Mouse (Mus musculus) left cerebral cortex, adult 6 months (tissue): ENCODE data around the gene Ctsh. TPM values are rescaled to one million over a fixed set of nuclear protein-coding genes. Genes with fewer than 3 reads are reported as not detected.

Experiments
- long read RNA-seq, 2 experiments: library from polyadenylated mRNA; unstranded; transcript quantifications; one replicate each; pipeline ENCODE4 v2.0.0; 2019 to 2020
- polyA plus RNA-seq: library from polyadenylated mRNA; unstranded; fragments of <200 nt; fragmentation: Nextera tagmentation; gene quantifications from 2 replicates; pipeline ENCODE4 v1.2.3, GENCODE M21; 2021

The Ctsh gene
- polyA plus RNA-seq = 22.4 and 23.0 TPM in 2 replicates
- long read RNA-seq, experiment 1, transcript Ctsh-201 (12 exons, 1,617 nt) = major isoform, 47 of 51 reads
- long read RNA-seq, experiment 1, partial matches to known transcripts = 1 of 51 reads
- long read RNA-seq, experiment 1, other reads (novel, unspliced or antisense) = 1 of 51 reads
- long read RNA-seq, experiment 2, transcript Ctsh-201 (12 exons, 1,617 nt) = major isoform, 10 of 15 reads
- long read RNA-seq, experiment 2, partial matches to known transcripts = 3 of 15 reads
- long read RNA-seq, experiment 2, other reads (novel, unspliced or antisense) = 2 of 15 reads

GRCm38 (mm10) chr9:90053852-90054251 is at the start of gene Ctsh:
TSS of gene Ctsh (plus strand) at chr9:90054152.

GRCm38 (mm10) chr9:90114567-90115307 is 60.8 kb downstream of the Ctsh start, which contains the start of gene Morf4l1:
TSS of gene Morf4l1 (minus strand) at chr9:90114774.

Other genes starting within 250 kb of the Ctsh start
- 101 and 114 TPM in 2 replicates for gene Rasgrf1, start 144.2 kb upstream of the Ctsh start, polyA plus RNA-seq
- 317 and 389 TPM in 2 replicates for gene Morf4l1, start 60.6 kb downstream of the Ctsh start, polyA plus RNA-seq
- 0.05 TPM in 1 of 2 replicates, not detected in the other for gene Adamts7, start 108.9 kb downstream of the Ctsh start, polyA plus RNA-seq
- 1.6 and 1.8 TPM in 2 replicates for gene Tbc1d2b, start 216.7 kb downstream of the Ctsh start, polyA plus RNA-seq